Mouse (Mus musculus) forebrain, embryonic 13.5 days (tissue): ENCODE data around the gene Tnks2. TPM values are rescaled to one million over a fixed set of nuclear protein-coding genes. Genes with fewer than 3 reads are reported as not detected.
A peak's percentile ranks its signal among the peaks of the same experiment; 100 is the strongest.

Experiments used
- ATAC-seq: fragments of 200-750 bp; cut with Nextera tagmentation; 2 replicates; pipeline ENCODE4 v1.8.0; 2017
- H3K27ac ChIP-seq: fragments of 300-500 bp; sonication (generic); 2 replicates; pipeline ENCODE4 v1.5.1; 2015; ENCODE audit warnings: inconsistent platforms, mild to moderate bottlenecking, moderate library complexity
- H3K27me3 ChIP-seq: fragments of 300-500 bp; sonication (generic); 2 replicates; pipeline ENCODE4 v1.6.1; 2015; ENCODE audit warnings: mild to moderate bottlenecking, inconsistent platforms
- H3K36me3 ChIP-seq: fragments of 300-500 bp; sonication (generic); 2 replicates; pipeline ENCODE4 v1.6.1; 2015; ENCODE audit warnings: mild to moderate bottlenecking, inconsistent platforms; ENCODE audit not compliant: poor library complexity, severe bottlenecking
- H3K4me1 ChIP-seq: fragments of 300-500 bp; sonication (generic); 2 replicates; pipeline ENCODE4 v1.6.1; 2015; ENCODE audit warnings: inconsistent platforms
- H3K4me2 ChIP-seq: fragments of 300-500 bp; sonication (generic); 2 replicates; pipeline ENCODE4 v1.6.1; 2015; ENCODE audit warnings: inconsistent platforms, mild to moderate bottlenecking, moderate library complexity
- H3K4me3 ChIP-seq: fragments of 300-500 bp; sonication (generic); 2 replicates; pipeline ENCODE4 v1.5.1; 2015; ENCODE audit warnings: mild to moderate bottlenecking, inconsistent platforms
- H3K9ac ChIP-seq: fragments of 300-500 bp; sonication (generic); 2 replicates; pipeline ENCODE4 v1.6.1; 2015; ENCODE audit warnings: mild to moderate bottlenecking, inconsistent platforms
- H3K9me3 ChIP-seq: fragments of 300-500 bp; sonication (generic); replicated peaks from 2 replicates; pipeline ENCODE4 v1.6.1; 2016; ENCODE audit warnings: inconsistent platforms
- WGBS: fragments of 180-500 bp; shearing (Covaris S2); methylation state at CpG from one replicate; pipeline ENCODE4 v1.1.7; 2015; 5-methylcytosine and 5-hydroxymethylcytosine counted together
- polyA plus RNA-seq: library from polyadenylated mRNA; unstranded; fragments of >200 nt; fragmentation: Nextera tagmentation; extraction: Ambion mirVana; gene quantifications from 2 replicates; pipeline ENCODE4 v1.2.1, GENCODE M21; 2015

Tnks2 gene
- polyA plus RNA-seq: 41.5 and 41.9 TPM in 2 replicates

DNA sequence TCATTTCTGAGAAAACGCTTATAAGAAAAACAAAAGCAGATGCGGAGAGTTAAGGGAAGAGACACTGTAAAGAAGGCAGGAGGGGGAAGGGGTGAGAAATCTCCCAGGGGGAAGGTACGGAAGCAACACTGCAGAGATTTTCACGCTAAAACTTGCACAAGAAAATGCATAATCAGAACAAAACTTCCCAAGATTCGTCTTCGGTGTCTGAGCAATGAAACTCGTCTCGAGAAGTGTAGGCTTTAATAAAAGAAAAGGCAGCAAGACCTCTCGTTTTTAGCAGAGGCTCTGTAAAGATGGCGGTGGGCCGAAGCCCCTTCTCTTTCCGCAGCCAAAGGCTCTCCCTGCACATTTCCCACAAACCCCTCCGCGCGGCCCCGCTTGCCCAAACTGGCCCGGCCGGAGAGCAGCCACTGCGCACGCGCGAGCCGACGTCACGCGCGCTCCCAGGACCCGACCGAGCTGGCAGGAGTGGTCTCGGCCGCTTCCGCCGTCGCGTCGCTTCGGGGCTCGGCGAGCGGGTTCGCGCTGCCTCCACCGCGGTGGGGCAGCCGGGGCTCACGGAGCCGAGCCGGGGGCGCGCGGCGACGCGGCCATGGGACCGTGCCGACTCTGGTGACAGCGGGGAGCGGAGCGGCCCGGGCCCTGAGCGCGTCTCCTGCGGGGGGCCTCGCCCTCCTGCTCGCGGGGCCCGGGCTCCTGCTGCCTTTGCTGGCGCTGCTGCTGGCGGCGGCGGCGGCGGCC lies at the start of gene Tnks2:
Gene Tnks2, plus strand, starts transcription at position 445 of the 744 bp plus-strand sequence.
- under 1% methylated on average over 55 of the region's 73 CpGs for WGBS
- peak within 1 kb of the TSS; percentile 88 for H3K4me3 ChIP-seq
- peak; percentile 96 for ATAC-seq

GRCm38 (mm10) chr19:36789873-36790733 lies 43.9 kb upstream of the Tnks2 start:
- Histone ChIP-seq H3K27ac (no peak overlapping the region), H3K4me3 (no peak overlapping the region), H3K9me3 (no peaks in the 10 kb centered on the region), H3K4me1 (no peaks in the 10 kb centered on the region), H3K4me2 (no peak overlapping the region), H3K9ac (no peak overlapping the region), H3K27me3 (no peaks in the 10 kb centered on the region), H3K36me3 (no peaks in the 10 kb centered on the region)
- no peak for ATAC-seq
- WGBS: 84% methylated on average over 17 of the region's 17 CpGs

More for the DNA sequence above, at the start of gene Tnks2:
- Histone ChIP-seq H3K27ac (peak within 1 kb of the TSS; percentile 89), H3K9ac (peak within 1 kb of the TSS; percentile 93), H3K9me3 (no peaks in the 10 kb centered on the region), H3K4me1 (peaks cover 25% of the 10 kb centered on the region), H3K36me3 (peaks cover 8% of the 10 kb centered on the region), H3K27me3 (no peaks in the 10 kb centered on the region), H3K4me2 (peak within 1 kb of the TSS; percentile 88)

GRCm38 (mm10) chr19:36792589-36792988 lies 41.4 kb upstream of the Tnks2 start:
- Histone ChIP-seq H3K9ac (no peak overlapping the region), H3K4me1 (no peaks in the 10 kb centered on the region), H3K36me3 (no peaks in the 10 kb centered on the region), H3K4me3 (no peak overlapping the region), H3K27ac (no peak overlapping the region), H3K27me3 (no peaks in the 10 kb centered on the region), H3K9me3 (no peaks in the 10 kb centered on the region), H3K4me2 (no peak overlapping the region)
- no peak for ATAC-seq
- 93% methylated on average over 8 of the region's 8 CpGs for WGBS

GRCm38 (mm10) chr19:36793450-36793849 lies 40.6 kb upstream of the Tnks2 start:
- H3K4me1 ChIP-seq: no peaks in the 10 kb centered on the region
- no peaks in the 10 kb centered on the region for H3K9me3 ChIP-seq
- no peaks in the 10 kb centered on the region for H3K27me3 ChIP-seq
- no peak overlapping the region for H3K27ac ChIP-seq
- no peak overlapping the region for H3K4me2 ChIP-seq
- no peak overlapping the region for H3K4me3 ChIP-seq
- no peaks in the 10 kb centered on the region for H3K36me3 ChIP-seq
- no peak overlapping the region for H3K9ac ChIP-seq
- ATAC-seq: no peak
- 61% methylated on average over 1 of the region's 1 CpGs for WGBS

GRCm38 (mm10) chr19:36794008-36794407 lies 40.0 kb upstream of the Tnks2 start:
- Histone ChIP-seq H3K4me1 (no peaks in the 10 kb centered on the region), H3K27me3 (no peaks in the 10 kb centered on the region), H3K9me3 (no peaks in the 10 kb centered on the region), H3K27ac (no peak overlapping the region), H3K9ac (no peak overlapping the region), H3K4me3 (no peak overlapping the region), H3K4me2 (no peak overlapping the region), H3K36me3 (no peaks in the 10 kb centered on the region)
- ATAC-seq: no peak
- 92% methylated on average over 4 of the region's 4 CpGs for WGBS

DNA sequence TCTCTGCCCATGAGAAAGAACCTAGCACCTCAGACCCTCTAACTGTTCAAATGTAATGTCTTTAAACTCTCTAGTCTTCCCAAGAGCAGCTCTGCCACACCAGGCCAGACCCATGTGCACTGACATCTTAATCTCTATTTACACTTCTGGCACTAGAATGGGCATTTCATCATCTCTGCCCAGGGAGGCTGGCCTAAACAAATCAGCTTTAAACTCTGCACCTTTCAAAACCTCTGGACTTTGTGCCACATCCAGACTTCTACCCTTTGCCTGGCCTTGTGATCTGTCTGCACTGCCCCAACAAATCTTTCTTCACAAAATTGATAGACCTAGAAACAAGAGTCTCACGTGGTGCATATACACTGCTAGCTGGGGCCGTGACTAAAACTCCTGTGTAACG lies 38.8 kb upstream of the Tnks2 start:
- Histone ChIP-seq H3K9ac (no peak overlapping the region), H3K27ac (no peak overlapping the region), H3K27me3 (no peaks in the 10 kb centered on the region), H3K4me1 (no peaks in the 10 kb centered on the region), H3K4me3 (no peak overlapping the region), H3K36me3 (no peaks in the 10 kb centered on the region), H3K4me2 (no peak overlapping the region), H3K9me3 (no peaks in the 10 kb centered on the region)
- ATAC-seq: no peak
- WGBS: 78% methylated on average over 3 of the region's 3 CpGs

DNA sequence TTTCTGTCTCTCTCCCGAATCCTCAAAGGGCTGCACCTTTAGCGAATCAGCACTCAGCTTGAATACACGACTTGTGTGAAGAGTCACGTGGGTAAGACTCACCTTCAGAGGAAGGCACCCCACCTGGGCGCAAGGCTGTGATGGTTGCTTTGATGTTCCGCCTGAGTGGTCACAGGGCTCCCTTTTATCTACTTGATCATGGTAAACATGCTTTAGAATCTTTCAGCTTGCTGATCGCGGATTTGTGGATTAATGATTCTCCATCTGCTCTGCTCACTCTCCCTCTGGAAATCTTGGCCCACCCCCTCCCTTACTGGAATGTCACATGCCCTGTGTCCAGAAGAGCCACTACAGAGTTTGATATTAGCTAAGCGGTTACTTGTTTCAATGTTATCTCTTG lies 37.1 kb upstream of the Tnks2 start:
- Histone ChIP-seq H3K4me2 (no peak overlapping the region), H3K27me3 (no peaks in the 10 kb centered on the region), H3K4me1 (no peaks in the 10 kb centered on the region), H3K27ac (no peak overlapping the region), H3K36me3 (no peaks in the 10 kb centered on the region), H3K9ac (no peak overlapping the region), H3K4me3 (no peak overlapping the region), H3K9me3 (no peaks in the 10 kb centered on the region)
- ATAC-seq: no peak
- 77% methylated on average over 9 of the region's 9 CpGs for WGBS

DNA sequence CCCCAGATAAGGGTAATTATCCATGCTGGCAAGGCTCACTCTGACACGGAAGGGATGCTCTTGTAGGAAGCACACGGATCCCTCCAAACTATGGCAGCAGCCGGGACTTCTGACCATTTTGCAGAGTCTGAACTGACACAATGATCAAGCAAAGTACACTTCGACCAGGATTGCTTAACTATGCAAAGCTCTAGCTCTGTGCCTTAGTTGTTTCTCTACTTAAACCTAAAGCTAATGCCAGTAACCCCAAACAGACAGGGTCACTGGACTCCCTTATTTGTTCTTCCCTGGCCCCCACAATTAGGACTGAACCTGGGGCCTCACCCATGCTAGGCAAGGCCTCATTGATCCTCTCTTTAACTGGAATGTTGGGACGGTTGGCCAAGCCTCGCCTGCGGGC lies 33.7 kb upstream of the Tnks2 start:
- 91% methylated on average over 7 of the region's 7 CpGs for WGBS
- Histone ChIP-seq H3K9ac (no peak overlapping the region), H3K4me2 (no peak overlapping the region), H3K36me3 (no peaks in the 10 kb centered on the region), H3K9me3 (no peaks in the 10 kb centered on the region), H3K4me3 (no peak overlapping the region), H3K27me3 (no peaks in the 10 kb centered on the region), H3K27ac (no peak overlapping the region), H3K4me1 (no peaks in the 10 kb centered on the region)
- ATAC-seq: no peak

DNA sequence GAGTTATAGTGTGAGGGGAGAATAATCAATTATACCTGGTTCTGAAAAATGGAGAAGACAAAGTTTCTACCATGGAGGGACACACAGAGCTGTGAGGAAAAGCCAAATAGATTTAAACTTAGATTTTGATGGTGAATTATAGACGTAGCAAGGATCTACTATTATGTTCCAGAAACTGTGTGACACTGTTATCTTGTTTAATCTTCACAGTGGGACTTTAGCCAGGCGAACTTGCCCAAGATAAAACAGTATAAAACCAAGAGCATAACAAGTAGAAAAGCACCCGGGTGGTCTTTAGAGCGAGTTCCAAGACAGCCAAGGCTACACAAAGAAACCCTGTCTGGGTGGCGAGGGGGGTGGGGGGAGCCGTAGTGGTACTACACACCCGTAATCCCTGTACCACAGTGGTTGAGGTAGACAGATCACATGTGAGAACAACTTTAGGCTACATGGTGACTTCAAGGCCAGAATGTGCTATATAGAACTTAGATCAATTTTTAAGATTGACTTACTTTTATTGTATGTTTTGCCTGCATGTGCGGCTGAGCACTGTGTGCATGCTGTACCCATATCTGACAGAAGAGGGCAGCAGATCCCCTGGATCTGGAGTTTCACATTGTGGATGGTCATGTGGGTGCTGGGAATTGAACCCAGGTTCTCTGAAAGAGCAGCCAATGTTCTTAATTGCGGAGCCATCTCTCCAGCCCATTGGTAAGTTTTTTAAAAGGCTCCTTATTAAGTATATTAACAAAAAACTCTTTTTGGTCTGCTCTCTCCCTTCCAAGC lies 32.0 kb upstream of the Tnks2 start:
- Histone ChIP-seq H3K9me3 (no peaks in the 10 kb centered on the region), H3K9ac (no peak overlapping the region), H3K36me3 (no peaks in the 10 kb centered on the region), H3K4me1 (no peaks in the 10 kb centered on the region), H3K4me2 (no peak overlapping the region), H3K27me3 (no peaks in the 10 kb centered on the region), H3K27ac (no peak overlapping the region), H3K4me3 (no peak overlapping the region)
- ATAC-seq: no peak
- 59% methylated on average over 9 of the region's 9 CpGs for WGBS

GRCm38 (mm10) chr19:36803403-36803802 lies 30.6 kb upstream of the Tnks2 start:
- WGBS: 92% methylated on average over 8 of the region's 8 CpGs

DNA sequence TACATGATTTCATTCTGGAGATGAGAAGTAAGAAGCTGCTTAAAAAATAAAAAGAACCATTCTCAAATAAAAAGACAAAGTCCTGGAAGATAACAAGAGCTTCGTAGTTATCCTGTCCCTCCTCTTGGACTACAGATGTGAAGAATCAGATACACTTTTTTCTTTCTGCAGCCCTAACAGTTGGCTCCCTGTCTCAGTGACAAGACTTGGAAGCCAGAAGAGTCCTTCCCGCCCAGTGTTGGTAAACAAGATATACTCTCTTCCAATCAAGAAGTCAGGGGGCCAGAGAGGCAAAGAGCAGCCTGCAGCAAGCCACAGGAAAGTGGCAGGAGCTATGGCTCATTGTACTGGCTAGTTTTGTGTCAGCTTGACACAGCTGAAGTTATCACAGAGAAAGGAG lies 27.2 kb upstream of the Tnks2 start:
- Histone ChIP-seq H3K4me1 (no peaks in the 10 kb centered on the region), H3K9me3 (no peaks in the 10 kb centered on the region), H3K9ac (no peak overlapping the region), H3K27me3 (no peaks in the 10 kb centered on the region), H3K36me3 (no peaks in the 10 kb centered on the region), H3K4me2 (no peak overlapping the region), H3K27ac (no peak overlapping the region), H3K4me3 (no peak overlapping the region)
- 81% methylated on average over 2 of the region's 2 CpGs for WGBS
- no peak for ATAC-seq

More at GRCm38 (mm10) chr19:36803403-36803802, 30.6 kb upstream of the Tnks2 start:
- no peaks in the 10 kb centered on the region for H3K9me3 ChIP-seq
- no peaks in the 10 kb centered on the region for H3K36me3 ChIP-seq
- H3K4me2 ChIP-seq: no peak overlapping the region
- no peaks in the 10 kb centered on the region for H3K27me3 ChIP-seq
- no peak overlapping the region for H3K9ac ChIP-seq
- no peak overlapping the region for H3K4me3 ChIP-seq
- no peaks in the 10 kb centered on the region for H3K4me1 ChIP-seq
- no peak for ATAC-seq
- H3K27ac ChIP-seq: no peak overlapping the region
